Mouse (Mus musculus) monocyte, adult 2 months (primary cell): ENCODE measurements around the gene Klk1b1.
"Not testable (repeated sequence)": the region's sequence is repeated elsewhere in the genome, so short reads cannot be mapped to it uniquely, and the experiment has no call there.

Experiments used
- DNase-seq, 2 experiments: peaks; one replicate each; pipeline ENCODE4 v3.0.0; 2022; ENCODE audit warnings: low spot score in 2 of 2, low read depth in 1 of 2

The Klk1b1 gene

DNA sequence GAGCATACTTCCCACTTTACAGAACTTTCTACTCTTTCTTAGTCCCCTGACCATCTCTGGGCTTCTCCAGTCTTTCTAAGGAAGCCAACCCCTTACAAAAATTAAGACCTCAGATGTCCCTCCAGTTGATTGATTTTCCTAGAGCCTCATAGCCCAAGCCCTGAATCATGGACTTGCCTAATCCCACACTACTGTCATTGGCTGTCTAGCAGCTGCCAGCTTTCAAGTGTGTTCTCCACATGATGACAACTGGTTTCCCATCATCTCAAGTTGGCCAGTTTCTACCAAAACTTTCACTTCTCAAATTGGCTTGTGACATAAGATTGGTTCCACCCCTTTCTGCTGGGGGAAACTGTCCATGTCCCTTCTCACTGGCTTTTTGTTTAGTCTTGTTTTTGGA, 38.3 kb downstream of the Klk1b1 start:
- peak in 1 of 2 experiments; percentile 23 for DNase-seq

DNA sequence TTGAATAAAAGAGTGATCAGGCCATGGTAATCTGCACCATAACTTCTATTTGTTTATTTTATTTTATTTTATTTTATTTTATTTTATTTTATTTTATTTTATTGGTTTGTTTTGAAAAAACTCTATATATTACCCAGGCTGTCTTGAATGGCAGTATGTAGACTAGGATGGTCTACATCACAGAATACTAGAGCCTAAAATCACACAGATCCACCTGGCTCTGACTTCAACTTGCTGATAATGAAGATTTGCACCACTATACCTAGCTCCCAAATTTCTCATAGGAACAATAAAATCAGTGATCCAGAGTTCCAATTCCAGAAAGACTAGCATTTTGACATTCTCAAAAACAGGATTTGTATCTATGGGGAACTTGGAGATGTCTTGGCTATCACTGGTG, 45.3 kb downstream of the Klk1b1 start, which contains the start of gene Klk1b26:
Klk1b26 (plus strand) TSS at position 301 of the 400 bp plus-strand sequence.
- DNase-seq: not testable (repeated sequence)

DNA sequence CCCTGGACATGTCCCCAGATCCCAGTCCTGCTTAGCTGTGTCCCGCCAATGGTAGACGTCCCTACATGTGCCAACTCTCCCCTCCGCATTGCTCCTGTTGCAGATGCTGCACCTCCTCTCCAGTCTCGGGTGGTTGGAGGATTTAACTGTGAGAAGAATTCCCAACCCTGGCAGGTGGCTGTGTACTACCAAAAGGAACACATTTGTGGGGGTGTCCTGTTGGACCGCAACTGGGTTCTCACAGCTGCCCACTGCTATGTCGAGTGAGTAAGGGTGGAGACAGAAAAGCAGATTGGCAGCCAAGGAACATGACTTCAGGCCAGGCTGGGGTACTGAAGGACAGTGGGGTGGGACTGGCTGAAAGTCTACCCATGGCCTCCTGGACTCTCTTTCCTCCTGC, 48.1 kb downstream of the Klk1b1 start:
- DNase-seq: not testable (repeated sequence)

DNA sequence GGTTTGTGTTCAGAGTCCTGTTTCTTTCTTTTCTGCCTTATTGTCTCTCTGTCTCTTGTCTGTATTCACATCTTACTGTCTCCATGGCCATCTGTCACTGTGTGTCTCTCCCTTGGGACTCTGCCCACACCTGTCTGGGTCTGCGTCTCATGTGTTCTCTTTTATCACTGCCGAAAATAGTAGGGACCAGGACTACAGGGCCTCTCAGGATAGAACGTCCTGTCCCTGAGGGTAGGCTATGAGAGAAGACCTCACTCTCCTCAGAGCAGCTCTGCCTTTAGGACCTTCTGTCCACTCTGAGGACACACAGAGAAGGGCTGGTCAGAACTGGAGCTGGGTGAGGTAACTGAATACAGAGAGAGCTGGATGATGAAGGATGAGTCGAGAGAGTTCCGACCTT, 48.5 kb downstream of the Klk1b1 start:
- DNase-seq: no peak
